8 mouse cellular contexts compared by ENCODE assay signal in the genomic region with DNA sequence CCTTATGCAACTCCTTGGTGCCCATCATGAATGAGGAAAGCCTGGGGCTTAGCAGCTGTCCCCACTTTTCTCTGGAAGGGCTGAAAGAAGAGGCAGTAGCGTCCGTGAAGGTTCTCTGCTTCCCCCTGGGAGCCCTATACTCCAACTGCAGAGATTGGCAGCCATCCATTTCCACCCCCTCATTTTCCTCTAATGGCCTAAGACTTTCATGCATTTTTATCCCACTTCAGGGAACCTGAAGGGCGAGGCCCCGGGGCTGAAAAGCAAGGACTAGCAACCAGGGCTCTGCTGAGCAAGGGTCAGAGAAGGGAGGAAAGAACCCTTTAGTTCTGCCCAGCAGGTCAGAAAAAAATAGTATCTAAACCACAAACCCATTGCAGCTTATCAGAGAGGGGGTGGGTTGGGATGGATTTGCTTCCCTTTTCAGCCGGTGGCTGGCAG. TPM values are rescaled to one million over a fixed set of nuclear protein-coding genes. Genes with fewer than 3 reads are reported as not detected.
DNase-seq lines count a peak whose midpoint lies in the region; ATAC-seq lines count a peak whose summit lies in the region.

No protein-coding gene starts in this region.

- H3K36me3 ChIP-seq in embryonic facial prominence, embryonic 12.5 days: peaks cover 25% of the 10 kb centered on the region
- H3K36me3 ChIP-seq in neural tube, embryonic 12.5 days: peaks cover 24% of the 10 kb centered on the region

- H3K4me1 ChIP-seq in embryonic facial prominence, embryonic 12.5 days: peaks cover 18% of the 10 kb centered on the region
- H3K4me1 ChIP-seq in neural tube, embryonic 12.5 days: peaks cover 22% of the 10 kb centered on the region

- H3K27me3 ChIP-seq in embryonic facial prominence, embryonic 12.5 days: no peaks in the 10 kb centered on the region
- H3K27me3 ChIP-seq in neural tube, embryonic 12.5 days (replicated peaks): no peaks in the 10 kb centered on the region

- whole genome bisulfite sequencing in embryonic facial prominence, embryonic 12.5 days: 15% methylated on average over 5 of the region's 5 CpGs
- WGBS in neural tube, embryonic 12.5 days: 17% methylated on average over 5 of the region's 5 CpGs

- peak overlapping the region; percentile 47 for H3K4me3 ChIP-seq in embryonic facial prominence, embryonic 12.5 days
- H3K4me3 ChIP-seq in neural tube, embryonic 12.5 days: peak overlapping the region; percentile 64

- ATAC-seq in embryonic facial prominence, embryonic 12.5 days (ENCODE audit: insufficient number of reproducible peaks, insufficient read depth, low FRiP score, low TSS enrichment): no peak
- no peak for ATAC-seq in neural tube, embryonic 12.5 days (ENCODE audit: low FRiP score, low read depth)
- ATAC-seq in inflammation-experienced regulatory T-cells, adult 6 months: no peak

- H3K4me2 ChIP-seq in embryonic facial prominence, embryonic 12.5 days (replicated peaks): peak overlapping the region; percentile 74
- peak overlapping the region; percentile 90 for H3K4me2 ChIP-seq in neural tube, embryonic 12.5 days (replicated peaks)

- peak; percentile 33 for DNase-seq in ovary, postnatal 14 days (ENCODE audit: low spot score)
- DNase-seq in ovary, adult 18-20 months (ENCODE audit: low spot score): no peak
- peak; percentile 73 for DNase-seq in heart, postnatal 4 days
- peak; percentile 18 to 40 for DNase-seq in layer of hippocampus, postnatal 25 days (ENCODE audit: extremely low spot score in 1 of 2, low spot score in 1 of 2)
- DNase-seq in thymus, postnatal 10 days (ENCODE audit: low spot score in 2 of 2): no peak

- H3K27ac ChIP-seq in embryonic facial prominence, embryonic 12.5 days: 0 out of 2 replicates have a peak overlapping the region, but pooled peaks have one; percentile 38
- no peak overlapping the region for H3K27ac ChIP-seq in neural tube, embryonic 12.5 days

- H3K9me3 ChIP-seq in embryonic facial prominence, embryonic 12.5 days: 0 out of 2 replicates have a peak, but pooled peaks cover 9% of the 10 kb centered on the region
- H3K9me3 ChIP-seq in neural tube, embryonic 12.5 days: peaks cover 9% of the 10 kb centered on the region; the same call in 1 of the 2 replicates

- H3K9ac ChIP-seq in embryonic facial prominence, embryonic 12.5 days: peak overlapping the region; percentile 61
- 0 out of 2 replicates have a peak overlapping the region, but pooled peaks have one; percentile 8 for H3K9ac ChIP-seq in neural tube, embryonic 12.5 days

RNA-seq across cellular contexts. Expression of a gene that starts 0.9 kb away (rescaled TPM):
- polyA plus RNA-seq in embryonic facial prominence, embryonic 12.5 days (2016; fragmentation: Nextera tagmentation; extraction: Ambion mirVana): 26.0 and 27.2 TPM in 2 replicates
- total RNA-seq in heart, postnatal 4 days (2021): 10 to 100 TPM; 20.2 to 20.6 TPM
- total RNA-seq in layer of hippocampus, postnatal 25 days (2021): 10 to 100 TPM; 15.3 to 15.4 TPM
- polyA plus RNA-seq in neural tube, embryonic 12.5 days (2016; fragmentation: Nextera tagmentation; extraction: Ambion mirVana): 18.2 and 19.7 TPM in 2 replicates
- polyA plus RNA-seq in inflammation-experienced regulatory T-cells, adult 6 months (2017; shearing (Covaris generic)): 10 to 100 TPM; 15.6 to 20.2 (median 20.0) TPM

RNA-seq across cellular contexts. Expression of a gene that starts 20.4 kb away (rescaled TPM):
- 128 and 131 TPM in 2 replicates for polyA plus RNA-seq in embryonic facial prominence, embryonic 12.5 days (2016; fragmentation: Nextera tagmentation; extraction: Ambion mirVana)
- total RNA-seq in heart, postnatal 4 days (2021): 10 to 100 TPM; 59.2 to 62.2 TPM
- total RNA-seq in layer of hippocampus, postnatal 25 days (2021): 10 to 100 TPM; 21.4 to 23.5 TPM
- 94.1 and 95.6 TPM in 2 replicates for polyA plus RNA-seq in neural tube, embryonic 12.5 days (2016; fragmentation: Nextera tagmentation; extraction: Ambion mirVana)
- polyA plus RNA-seq in inflammation-experienced regulatory T-cells, adult 6 months (2017; shearing (Covaris generic)): 10 to 100 TPM; 10.0 to 16.8 (median 10.8) TPM

Comparison
In these comparisons a context has a peak if more than half of its experiments do, and no peak if none do; other contexts are left out.
1. DNase-seq: peak in ovary, postnatal 14 days (single experiment), heart, postnatal 4 days (single experiment) and layer of hippocampus, postnatal 25 days (2 of 2); none in ovary, adult 18-20 months (single experiment) and thymus, postnatal 10 days (0 of 2).